Mouse (Mus musculus) cortical plate, adult 2 months (tissue): ENCODE measurements around the gene Btbd6.

Experiments used
- CTCF ChIP-seq: fragments of 200-500 bp; IDR thresholded peaks from 2 replicates; pipeline ENCODE4 v1.5.1; 2011; ENCODE audit warnings: mild to moderate bottlenecking, control low read depth, low read length; ENCODE audit not compliant: insufficient read depth; ENCODE audit errors: extremely low read depth
- POLR2A ChIP-seq: fragments of 200-500 bp; IDR thresholded peaks from 2 replicates; pipeline ENCODE4 v1.6.1; 2011; ENCODE audit warnings: mild to moderate bottlenecking, low read length, control low read depth; ENCODE audit not compliant: insufficient read depth; ENCODE audit errors: extremely low read depth

- no peak for TF ChIP-seq CTCF
- TF ChIP-seq POLR2A, result no peak
Observed at GRCm38 (mm10) chr12:112940238-112940637, 36.0 kb upstream of the Btbd6 start.
